Mouse (Mus musculus) retina, embryonic 14.5 days (tissue): ENCODE results near the gene Zfp219.
"Not testable (repeated sequence)": the region's sequence is repeated elsewhere in the genome, so short reads cannot be mapped to it uniquely, and the experiment has no call there.

Experiments used
- DNase-seq: peaks from one replicate; pipeline ENCODE4 v3.0.0-alpha.2; 2015; ENCODE audit warnings: low spot score

Zfp219 gene

DNA sequence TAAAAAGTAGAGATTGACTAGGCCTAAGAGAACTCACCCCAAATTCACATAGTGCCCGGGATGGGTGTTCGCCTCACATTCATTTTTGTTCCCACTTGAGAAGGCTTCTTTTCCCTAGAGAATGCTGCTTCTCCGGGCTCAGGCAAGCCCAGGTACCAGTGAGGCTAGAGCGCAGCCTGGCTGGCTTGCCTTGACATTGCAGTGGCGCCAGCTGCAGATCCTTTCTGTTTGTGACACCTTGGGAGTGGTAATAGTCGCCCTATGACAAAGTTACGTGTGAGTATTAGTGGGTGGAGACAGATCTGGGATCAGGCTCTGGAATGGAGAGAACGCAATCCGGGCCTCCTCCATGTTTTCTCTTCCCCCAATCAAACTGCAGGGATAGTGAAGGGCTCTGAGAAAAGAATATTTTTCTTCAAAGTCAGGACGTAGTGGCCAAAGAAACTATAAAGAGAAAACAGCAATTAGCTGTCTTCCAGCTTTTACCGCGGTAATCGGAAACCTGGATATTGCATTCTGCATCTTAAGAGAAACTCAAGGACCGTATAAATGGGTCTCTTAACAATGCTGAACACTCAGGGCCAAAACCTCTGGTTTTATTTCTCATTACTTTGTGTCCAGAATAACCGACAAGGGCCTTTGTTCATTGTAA, at the start of gene Zfp219:
Gene Zfp219, minus strand, starts transcription at position 248 of the 652 bp plus-strand sequence.
- peak; percentile 79 for DNase-seq

DNA sequence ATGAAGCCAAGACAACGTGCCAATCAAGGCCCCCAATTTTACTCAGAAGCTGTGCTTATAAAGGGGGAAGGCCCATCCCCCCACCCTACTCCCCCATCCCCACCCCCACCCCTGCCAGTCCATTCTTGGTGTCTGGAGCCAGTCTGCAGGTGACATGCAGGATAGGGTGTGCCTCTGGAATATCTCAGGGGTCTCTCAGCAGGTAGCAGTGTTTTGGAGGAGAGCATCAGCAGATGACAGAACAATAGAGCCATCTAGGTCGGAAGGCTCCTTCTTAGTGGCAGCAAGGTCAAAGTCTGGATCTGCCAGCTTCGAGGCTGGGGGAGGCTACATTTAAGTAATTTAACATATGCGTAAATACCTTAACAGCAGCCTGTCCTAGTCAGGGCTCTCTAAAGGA, 45.6 kb upstream of the Zfp219 start:
- no peak for DNase-seq

DNA sequence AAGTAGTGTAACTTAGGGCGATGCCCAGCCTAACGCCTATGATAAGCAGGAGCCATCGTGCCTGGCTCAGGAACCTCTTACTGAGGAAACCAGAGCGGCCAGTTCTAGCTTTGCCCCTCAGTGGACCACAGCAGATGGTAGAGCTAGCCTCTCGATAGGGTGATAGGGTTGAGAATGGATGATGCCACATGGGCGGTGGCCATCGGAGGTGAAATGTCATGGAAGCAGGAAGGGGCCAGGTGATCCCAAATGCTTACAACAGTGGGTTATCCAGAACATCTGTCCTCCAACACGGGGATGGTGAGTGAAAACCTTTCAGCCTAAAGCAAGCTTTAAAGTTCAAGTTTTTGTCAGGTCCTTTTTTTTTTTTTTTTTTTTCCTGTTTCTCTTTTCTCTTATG, 41.3 kb upstream of the Zfp219 start:
- DNase-seq = no peak

DNA sequence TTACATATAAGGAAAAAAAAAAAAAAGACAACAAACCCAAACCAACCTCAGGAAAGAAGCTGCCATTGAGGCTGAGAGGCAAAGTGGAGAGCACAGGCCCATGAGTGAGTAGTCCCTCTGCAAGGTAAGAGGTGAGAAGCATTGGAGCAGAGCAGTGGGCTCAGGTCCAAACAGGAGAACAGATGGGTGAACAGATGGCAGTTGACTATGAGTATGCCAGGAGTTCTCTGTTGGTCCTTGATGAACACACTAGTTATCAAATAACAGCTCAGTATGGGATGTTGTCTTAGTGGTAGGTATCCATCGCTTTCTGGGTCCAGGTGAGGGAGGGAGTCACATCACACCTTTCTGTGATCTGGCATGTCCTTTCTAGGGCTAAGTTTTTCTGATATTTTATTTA, 40.3 kb upstream of the Zfp219 start:
- no peak for DNase-seq

DNA sequence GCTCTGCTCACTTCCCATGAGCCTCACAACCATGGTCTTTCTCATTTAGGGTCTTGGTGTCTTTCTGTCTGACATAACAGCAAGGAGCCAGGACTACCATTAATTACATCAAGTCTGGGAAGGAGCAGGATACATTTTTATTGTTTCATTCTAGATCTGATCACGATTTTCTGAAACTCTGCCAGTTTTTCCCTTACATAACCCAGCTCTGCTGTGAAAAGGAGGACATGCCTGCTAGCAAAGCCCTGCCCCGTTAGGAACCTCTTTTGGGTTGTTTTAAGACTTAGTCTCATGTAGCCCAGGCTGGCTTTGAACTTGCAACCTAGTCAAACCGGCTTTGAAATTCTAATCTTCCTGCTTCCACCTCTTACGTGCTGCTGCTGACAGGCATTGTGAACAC, 39.4 kb upstream of the Zfp219 start:
- DNase-seq = no peak

GRCm38 (mm10) chr14:52052720-52053119, 32.2 kb upstream of the Zfp219 start:
- DNase-seq = not testable (repeated sequence)

DNA sequence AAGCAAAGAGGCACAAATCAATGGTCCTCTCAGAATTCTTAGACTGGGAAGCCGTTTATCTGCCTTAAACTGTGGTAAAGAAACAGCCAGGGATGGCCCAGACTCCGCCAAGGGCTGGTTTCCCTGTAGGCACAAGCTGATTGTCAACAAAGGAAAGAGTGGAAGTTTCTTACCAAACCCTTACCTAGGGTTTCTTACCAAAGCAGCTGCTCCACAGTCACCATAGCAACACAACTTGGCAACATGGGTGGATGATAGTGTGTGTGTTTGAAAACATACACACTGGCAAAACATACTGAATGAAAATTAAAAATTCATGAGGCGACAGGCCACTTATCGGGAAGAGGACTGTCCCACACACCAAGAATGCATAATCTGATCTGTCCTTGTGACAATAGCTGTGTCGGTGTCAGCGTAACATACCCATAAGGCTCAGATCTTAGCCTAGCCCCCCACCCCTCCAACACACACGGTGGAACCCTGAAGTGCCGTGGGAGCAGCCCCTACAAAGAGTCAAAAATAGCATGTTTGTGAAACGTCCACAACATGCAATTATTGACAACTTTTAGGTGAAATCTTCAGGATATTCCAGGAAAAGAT, 25.5 kb upstream of the Zfp219 start:
- no peak for DNase-seq

DNA sequence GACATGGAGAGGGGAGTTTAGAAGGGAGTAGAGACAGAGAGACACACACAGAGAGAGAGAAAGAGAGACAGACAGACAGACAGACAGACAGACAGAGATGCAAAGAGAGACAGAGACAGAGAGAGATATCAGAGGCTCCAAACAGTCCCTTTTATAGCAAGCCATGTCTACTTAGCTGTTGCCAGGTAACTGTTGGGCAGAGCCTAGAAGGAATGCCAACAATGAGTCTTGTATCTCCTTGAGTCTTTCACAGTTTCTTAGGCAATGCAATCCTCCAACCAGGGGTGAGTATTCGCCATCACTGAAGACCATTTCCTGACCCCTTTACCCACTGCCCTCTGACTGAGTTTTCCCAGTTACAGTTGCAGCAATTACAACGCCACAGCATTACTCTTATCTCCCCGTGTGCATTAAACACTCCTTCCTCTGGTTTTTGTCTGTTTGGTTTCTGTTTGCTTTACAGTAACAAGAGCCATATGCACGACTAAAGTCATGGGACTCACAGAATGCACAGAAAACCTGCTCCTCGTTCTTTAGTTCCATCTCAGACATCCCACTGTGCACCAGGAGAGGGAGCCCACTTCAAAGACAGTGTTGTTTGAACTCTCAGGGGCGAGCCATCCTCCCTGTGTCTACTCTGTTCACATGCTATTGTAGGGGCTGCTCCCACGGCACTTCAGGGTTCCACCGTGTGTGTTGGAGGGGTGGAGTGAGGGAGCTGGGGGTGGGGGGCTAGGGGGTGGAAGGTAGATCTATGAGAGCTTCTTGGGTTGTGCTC, 24.6 kb upstream of the Zfp219 start:
- peak; percentile 74 for DNase-seq

- no peak for DNase-seq
Observed at GRCm38 (mm10) chr14:52043446-52043845, 22.9 kb upstream of the Zfp219 start.

GRCm38 (mm10) chr14:52042359-52042758, 21.8 kb upstream of the Zfp219 start, which contains the start of gene Olfr221:
Gene Olfr221, minus strand, starts transcription at chr14:52042459.
- DNase-seq = not testable (repeated sequence)

GRCm38 (mm10) chr14:52039332-52039731, 18.8 kb upstream of the Zfp219 start:
- DNase-seq = no peak

- no peak for DNase-seq
Observed at GRCm38 (mm10) chr14:52035926-52036325, 15.4 kb upstream of the Zfp219 start.

GRCm38 (mm10) chr14:52026342-52026741, 5.8 kb upstream of the Zfp219 start:
- DNase-seq = no peak

GRCm38 (mm10) chr14:52024133-52024532, 3.6 kb upstream of the Zfp219 start:
- DNase-seq = no peak

- peak; percentile 91 for DNase-seq
Observed at GRCm38 (mm10) chr14:52022709-52023459, 2.4 kb upstream of the Zfp219 start.

GRCm38 (mm10) chr14:52022244-52022708, 1.7 kb upstream of the Zfp219 start:
- DNase-seq = no peak

DNA sequence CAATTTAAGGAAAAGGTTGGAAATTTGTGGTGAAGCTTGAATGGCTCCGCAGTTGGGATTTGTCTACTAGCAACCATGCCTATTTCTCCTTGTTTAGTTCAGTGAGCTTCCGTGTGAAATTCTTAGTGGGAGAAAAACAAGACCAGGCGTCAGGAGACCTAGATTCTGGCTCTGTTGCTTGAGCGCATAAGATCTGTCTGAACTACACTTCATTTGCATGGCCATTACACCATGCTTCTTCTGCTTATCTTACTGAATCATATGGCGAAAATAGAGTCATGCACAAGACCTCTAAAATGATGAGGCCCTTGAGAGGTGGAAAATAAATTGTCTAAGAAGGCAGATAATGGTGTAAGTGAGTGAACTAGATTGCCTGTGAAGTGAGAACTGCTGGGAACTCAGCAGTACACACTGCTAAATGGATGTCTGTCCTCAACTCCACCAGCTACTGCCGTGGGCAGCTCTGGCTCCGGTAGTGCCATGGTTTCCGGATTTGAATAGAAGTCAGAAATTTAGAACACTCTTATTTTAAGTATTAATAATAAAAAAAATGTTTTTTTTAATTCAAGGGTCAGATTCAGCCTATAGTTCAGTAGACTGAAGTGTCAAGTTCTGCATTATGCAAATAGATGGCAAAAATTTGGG, 1.2 kb upstream of the Zfp219 start:
- DNase-seq = no peak

GRCm38 (mm10) chr14:52021138-52021529, 601 bp upstream of the Zfp219 start:
- DNase-seq = no peak

- peak; percentile 98 for DNase-seq
Observed at GRCm38 (mm10) chr14:52019590-52020340, 768 bp downstream of the Zfp219 start.

GRCm38 (mm10) chr14:52019051-52019589, 1.4 kb downstream of the Zfp219 start:
- DNase-seq = no peak
